Mouse (Mus musculus) megakaryocyte, embryonic 14.5 days (primary cell): ENCODE results near the gene Exosc8.

Experiments used
- FLI1 ChIP-seq: IDR thresholded peaks from 2 replicates; pipeline ENCODE4 v1.6.1; 2012; ENCODE audit warnings: low read length, inconsistent platforms, mixed read lengths
- GATA1 ChIP-seq: IDR thresholded peaks from 3 replicates; pipeline ENCODE4 v1.6.1; 2012; ENCODE audit warnings: mixed read lengths, low read length, inconsistent platforms, borderline replicate concordance

GRCm38 (mm10) chr3:54693056-54693415 lies 42.2 kb downstream of the Exosc8 start:
- TF ChIP-seq GATA1 (no peak), FLI1 (no peak)
